Mouse (Mus musculus) layer of hippocampus, adult 9-11 months (tissue): ENCODE measurements at regions not wholly inside any gene's neighbourhood (a gene's known extent, or its start where the extent isn't known, plus 50 kb on each side); places are given as distances from the start of the nearest gene placed in this dataset.
"Not testable (repeated sequence)": the region's sequence is repeated elsewhere in the genome, so short reads cannot be mapped to it uniquely, and the experiment has no call there.

Experiments
- DNase-seq: peaks from one replicate; pipeline ENCODE4 v3.0.0; 2022

GRCm38 (mm10) chr3:152040751-152041150 lies 125.3 kb downstream of the Gipc2 start:
- DNase-seq = no peak

DNA sequence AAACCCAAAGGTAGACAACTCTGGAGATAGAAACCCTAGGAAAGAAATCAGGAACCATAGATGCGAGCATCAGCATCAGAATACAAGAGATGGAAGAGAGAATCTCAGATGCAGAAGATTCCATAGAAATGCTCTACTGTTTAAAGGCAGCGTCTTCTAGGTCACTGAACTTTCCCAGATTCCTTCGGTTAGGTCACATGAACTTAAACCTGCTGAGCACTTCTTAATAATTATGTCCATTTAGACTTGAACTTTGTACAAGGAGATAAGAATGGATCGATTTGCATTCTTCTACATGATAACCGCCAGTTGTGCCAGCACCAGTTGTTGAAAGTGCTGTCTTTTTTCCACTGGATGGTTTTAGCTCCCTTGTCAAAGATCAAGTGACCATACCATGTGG lies 129.2 kb downstream of the Gipc2 start:
- not testable (repeated sequence) for DNase-seq

DNA sequence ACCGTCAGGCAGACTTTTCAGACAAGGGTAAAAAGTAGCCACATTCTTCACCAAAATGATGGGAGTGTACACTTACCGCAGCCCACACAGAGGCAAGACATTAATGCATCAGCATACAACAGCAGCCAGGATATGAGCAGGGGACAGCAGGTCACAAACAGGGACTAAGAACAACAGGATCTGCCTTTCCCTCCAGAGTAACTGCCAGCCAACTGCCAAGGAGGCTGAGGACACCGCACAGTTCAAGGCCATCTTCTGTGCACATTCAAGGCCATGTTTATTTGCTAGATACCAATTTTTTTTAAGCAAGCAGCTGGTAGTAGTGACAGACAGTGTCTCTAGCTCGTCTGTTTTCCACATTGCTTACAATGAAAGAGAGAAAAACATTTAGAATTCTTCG lies 130.6 kb downstream of the Gipc2 start:
- DNase-seq = no peak

GRCm38 (mm10) chr3:152034686-152035085 lies 131.3 kb downstream of the Gipc2 start:
- no peak for DNase-seq

- DNase-seq = no peak
Measured at GRCm38 (mm10) chr3:152034221-152034620, 131.8 kb downstream of the Gipc2 start.

DNA sequence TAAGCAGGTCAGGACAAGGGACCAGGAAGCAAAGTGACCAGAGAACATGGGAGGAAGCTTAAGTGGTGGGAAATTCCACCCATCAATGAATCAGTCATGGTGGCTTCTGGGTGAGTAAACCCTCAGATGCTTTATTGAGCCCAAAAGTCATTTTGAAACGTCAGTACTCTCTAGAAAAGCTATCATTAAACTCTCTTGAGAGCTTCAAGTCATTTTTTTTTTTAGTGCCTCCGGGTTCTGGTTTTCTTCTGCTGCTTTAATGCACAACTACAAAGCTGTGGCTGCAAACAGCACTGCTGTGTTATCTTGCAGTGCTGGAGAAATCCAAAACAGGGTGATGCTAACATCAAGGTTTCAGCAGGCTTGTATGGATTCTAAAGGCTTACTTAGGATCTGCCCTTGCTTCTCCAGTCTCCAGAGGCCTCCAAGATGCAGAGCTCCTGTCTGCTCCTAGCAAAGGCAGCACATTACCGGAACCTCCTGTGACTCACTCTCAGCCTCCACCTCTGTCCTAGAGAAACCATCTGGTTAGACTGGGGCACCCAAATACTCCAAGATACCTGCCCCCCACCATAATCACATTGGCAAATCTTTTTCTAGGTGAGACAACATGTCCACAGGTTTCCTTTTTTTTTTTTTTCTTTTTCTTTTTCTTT lies 133.2 kb downstream of the Gipc2 start:
- DNase-seq = no peak

DNA sequence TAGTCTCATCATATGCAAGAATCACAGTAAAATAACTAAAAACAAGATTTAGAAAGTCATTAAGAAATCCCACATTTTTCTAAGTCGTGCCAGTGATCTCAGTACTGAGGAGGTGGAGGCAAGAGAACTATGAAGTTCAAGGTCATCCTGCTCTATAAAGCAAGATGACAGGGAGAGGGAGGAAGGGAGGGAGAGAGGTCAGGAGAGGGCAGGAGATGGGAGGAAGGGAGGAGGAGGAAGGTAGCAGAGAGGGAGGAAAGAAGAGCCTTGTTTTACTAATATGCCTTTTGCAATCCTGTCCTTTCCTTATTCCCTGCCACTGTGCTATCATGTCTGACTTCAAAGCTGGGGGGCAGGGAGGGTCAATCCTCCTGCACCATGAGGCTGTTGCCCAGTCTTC lies 137.3 kb downstream of the Gipc2 start:
- DNase-seq = no peak

DNA sequence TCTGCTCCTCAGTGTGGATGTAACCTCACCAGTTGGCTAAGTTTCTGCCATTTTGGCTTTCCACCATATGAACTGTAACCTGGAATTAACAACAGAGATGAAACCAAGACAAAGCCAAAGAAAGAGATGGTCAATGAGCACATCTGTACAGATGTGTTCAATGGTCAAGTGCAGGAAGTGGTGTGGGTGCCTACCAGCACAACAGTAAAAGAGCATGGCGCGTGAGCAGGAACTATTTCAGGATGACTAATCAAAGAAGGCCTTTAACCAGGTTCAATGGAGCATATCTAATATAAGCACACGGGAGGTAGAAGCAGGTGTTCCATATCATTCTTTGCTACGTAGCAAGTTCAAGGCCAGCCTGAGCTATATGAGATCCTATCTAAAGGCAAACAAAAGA lies 140.0 kb downstream of the Gipc2 start:
- DNase-seq = no peak

- DNase-seq = no peak
Measured at GRCm38 (mm10) chr3:152025122-152025521, 140.9 kb downstream of the Gipc2 start.

DNA sequence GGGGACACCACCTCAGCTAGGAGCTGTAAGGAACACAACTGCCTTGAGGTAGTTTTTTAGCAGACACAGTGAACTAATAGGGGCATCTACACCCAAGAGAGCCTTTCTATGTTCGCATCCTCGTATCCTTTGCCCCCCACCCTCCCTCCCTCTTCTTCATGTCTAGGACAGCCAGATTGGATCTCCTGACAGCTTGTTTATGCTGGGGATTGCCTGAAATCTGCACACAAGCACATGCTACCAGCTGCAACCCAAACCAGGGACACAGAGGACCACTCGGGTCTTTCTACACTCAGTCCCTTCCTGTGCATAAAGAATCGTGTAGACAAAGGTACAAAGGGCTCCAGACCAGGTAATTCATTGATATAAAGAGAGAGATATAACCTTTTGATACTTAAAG lies 159.3 kb downstream of the Gipc2 start:
- DNase-seq = no peak

DNA sequence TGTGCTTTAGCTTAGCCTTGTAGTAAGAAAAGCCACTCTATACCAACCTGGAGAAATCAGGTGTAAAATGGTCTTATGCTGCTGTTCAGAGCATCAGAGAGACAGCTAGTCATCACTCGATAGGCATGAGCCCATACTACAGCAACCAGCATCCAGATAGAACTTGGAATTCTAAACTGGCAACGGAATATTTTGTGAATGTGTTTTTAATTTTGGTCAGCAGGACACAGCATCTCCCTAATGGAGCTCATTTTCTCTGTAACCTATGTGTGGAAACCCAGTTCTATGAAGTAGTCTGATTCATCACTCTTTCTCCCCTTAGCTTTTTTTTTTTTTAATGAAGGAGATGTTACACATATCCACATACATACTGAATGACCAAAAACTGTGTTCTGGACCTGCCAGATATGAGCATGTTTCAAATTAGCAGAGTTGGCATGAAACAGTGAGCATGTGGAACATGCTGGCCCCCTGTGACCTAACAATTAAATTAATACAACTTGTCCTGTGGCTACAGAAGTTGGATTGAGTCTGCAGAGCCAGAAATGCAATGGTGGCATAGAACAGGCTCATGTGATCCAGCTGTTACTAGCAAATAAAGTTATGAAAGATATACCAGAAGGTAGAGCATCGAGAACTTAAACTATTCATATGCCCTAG lies 160.5 kb downstream of the Gipc2 start:
- DNase-seq = no peak

- no peak for DNase-seq
Measured at GRCm38 (mm10) chr3:152004411-152004955, 161.5 kb downstream of the Gipc2 start.

- peak; percentile 13 for DNase-seq
Measured at GRCm38 (mm10) chr3:151997534-151998107, 160.2 kb upstream of the Ptgfr start.

DNA sequence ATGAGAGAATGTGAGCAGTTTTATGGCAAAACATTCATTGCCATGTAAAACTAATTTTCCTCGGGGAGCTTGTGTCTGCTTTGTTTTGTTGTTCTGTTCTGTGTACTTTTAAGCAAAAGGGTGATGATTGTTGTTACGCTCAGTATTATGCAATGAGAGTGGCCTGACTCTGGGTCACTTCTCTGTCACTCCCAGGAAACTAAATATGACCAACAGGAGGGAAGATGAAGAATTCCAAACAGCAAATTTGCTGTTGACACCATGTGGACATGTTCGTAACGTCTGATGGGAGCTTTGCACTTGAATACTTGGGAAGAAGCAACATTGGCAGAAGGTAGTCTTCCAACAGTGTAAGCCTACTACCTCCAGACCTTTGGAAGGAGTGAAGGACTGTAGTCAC lies 159.7 kb upstream of the Ptgfr start:
- DNase-seq = no peak

DNA sequence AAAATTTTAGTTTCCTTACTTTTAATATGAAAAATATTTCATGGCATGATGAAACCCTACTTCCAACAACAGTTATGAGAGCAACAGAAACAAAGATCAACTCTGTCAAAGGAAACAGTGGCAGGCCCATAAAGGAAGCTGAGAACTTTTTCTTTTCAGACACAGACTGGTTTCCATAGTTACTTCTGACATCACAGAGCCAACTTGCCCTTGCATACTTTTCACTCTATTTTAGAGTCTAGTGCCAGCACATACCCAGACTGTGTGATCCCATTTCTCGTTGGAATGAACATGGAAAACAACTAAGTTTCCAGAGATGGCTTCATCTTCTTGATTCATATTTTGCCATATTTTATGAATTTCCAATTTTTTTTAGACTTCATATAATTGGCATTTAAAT lies 150.8 kb upstream of the Ptgfr start:
- DNase-seq = no peak

GRCm38 (mm10) chr3:151978136-151978535 lies 140.7 kb upstream of the Ptgfr start:
- DNase-seq = no peak

GRCm38 (mm10) chr3:151977651-151978050 lies 140.2 kb upstream of the Ptgfr start:
- DNase-seq = no peak

DNA sequence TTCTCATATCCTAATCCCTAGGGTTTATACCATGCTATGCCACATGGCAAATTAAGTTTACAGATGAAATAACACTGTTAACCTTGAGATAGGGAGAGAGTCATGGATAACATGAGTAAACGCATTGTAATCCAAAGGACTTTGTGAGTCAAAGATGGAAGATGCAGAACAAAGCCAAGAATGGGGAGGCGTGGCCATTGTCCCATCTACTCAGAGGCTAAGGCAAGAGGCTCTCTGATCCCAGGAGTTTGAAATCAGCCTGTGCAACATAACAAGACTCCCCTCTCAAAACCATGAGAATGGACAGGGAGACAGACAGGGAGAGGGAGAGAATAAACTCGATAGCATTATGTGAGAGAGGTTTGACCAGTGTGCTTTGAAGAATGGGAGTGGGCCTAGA lies 112.4 kb upstream of the Ptgfr start:
- no peak for DNase-seq

DNA sequence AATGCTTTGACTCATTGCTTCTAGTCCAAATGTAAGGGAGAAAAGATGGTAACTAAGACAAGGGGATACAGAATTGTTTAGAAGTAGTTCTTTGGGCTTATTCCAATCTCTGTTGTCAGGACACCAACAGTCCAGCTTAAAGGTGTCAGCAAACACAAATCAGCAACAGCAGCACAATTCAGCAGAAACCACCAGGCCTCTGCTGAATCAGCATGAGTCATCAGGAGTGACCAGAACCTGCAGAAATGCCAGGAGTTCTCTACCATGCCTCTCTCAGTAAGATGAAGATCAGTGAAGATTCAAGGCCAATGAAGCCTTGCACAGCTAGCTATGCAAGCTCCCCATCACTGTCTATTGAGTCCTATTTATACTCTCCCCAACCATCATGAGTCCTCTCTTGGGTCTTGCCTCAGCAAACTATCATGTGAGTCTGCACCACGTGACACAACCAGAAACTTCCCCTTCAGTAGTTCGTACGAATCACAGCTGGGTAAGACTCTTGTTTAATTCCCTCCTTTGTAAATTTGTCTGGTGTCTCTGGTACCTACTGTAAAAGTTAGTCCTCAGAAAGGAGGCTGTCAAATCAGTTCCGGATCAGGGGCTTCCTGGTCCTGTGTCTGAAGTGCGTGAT lies 110.7 kb upstream of the Ptgfr start:
- DNase-seq = no peak

- DNase-seq = no peak
Measured at GRCm38 (mm10) chr3:151945916-151946315, 108.5 kb upstream of the Ptgfr start.

DNA sequence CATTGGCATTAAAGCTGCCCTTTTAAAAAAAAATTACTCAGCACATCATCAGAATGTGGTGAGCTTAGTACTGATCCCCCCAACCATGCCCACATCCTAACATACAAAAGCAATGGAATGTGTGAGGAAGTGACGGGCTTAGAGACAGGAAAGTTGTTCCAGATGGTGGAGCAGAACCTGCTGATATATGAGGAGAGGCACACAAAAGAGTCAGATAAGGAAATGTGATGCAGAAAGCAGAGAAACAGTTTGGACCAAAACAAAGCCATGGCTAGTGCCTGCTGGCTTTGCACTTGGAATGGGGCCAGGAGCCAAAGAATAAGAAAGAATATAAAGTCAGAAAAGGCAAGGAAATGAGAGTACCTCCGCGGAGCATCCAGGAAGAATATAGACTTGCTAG lies 106.1 kb upstream of the Ptgfr start:
- no peak for DNase-seq

GRCm38 (mm10) chr3:151938472-151939029 lies 101.1 kb upstream of the Ptgfr start:
- DNase-seq = no peak

DNA sequence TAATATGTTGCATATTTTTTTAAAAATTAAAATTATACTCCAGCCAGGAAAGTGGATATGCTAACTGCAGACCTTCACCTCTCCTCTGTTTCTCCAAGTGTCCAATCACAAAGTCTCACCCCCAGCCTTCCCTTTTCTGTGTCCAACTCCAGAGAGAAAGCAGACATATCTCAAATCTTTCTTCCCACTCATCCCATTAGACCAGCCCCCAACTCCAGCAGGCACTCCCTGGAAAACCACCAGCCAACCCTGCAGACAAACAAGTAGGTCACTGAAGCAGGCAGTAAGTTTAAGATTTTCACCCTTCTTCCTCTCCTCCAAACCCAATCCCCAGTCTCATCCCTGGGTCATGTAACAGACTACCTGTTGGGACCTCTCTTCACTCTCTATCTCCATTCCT lies 94.2 kb upstream of the Ptgfr start:
- DNase-seq = no peak

- no peak for DNase-seq
Measured at GRCm38 (mm10) chr3:151931096-151931495, 93.7 kb upstream of the Ptgfr start.
